Mouse (Mus musculus) megakaryocyte, embryonic 14.5 days (primary cell): ENCODE measurements around the gene Wdfy4. TPM values are rescaled to one million over a fixed set of nuclear protein-coding genes. Genes with fewer than 3 reads are reported as not detected.

Experiments
- H3K27me3 ChIP-seq: replicated peaks from 2 replicates; pipeline ENCODE3; 2012; ENCODE audit warnings: inconsistent platforms
- H3K36me3 ChIP-seq: replicated peaks from 2 replicates; pipeline ENCODE3; 2012; ENCODE audit warnings: low read length, inconsistent platforms, mixed read lengths
- H3K4me1 ChIP-seq: 2 replicates; pipeline ENCODE4 v1.6.1; 2012; ENCODE audit warnings: inconsistent platforms
- H3K4me3 ChIP-seq: replicated peaks from 2 replicates; pipeline ENCODE3; 2012; ENCODE audit warnings: moderate library complexity, mild to moderate bottlenecking, inconsistent platforms
- H3K9me3 ChIP-seq: 2 replicates; pipeline ENCODE4 v1.6.1; 2012; ENCODE audit warnings: inconsistent platforms
- FLI1 ChIP-seq: IDR thresholded peaks from 2 replicates; pipeline ENCODE4 v1.6.1; 2012; ENCODE audit warnings: low read length, inconsistent platforms, mixed read lengths
- GATA1 ChIP-seq: IDR thresholded peaks from 3 replicates; pipeline ENCODE4 v1.6.1; 2012; ENCODE audit warnings: mixed read lengths, low read length, inconsistent platforms, borderline replicate concordance
- polyA plus RNA-seq: library from polyadenylated mRNA; stranded (reverse); fragments of >175 nt; gene quantifications from 2 replicates; pipeline ENCODE4 v1.2.3, GENCODE M21; 2012; ENCODE audit warnings: low replicate concordance; ENCODE audit not compliant: insufficient read depth

The Wdfy4 gene
- polyA plus RNA-seq, result 4.5 and 6.3 TPM in 2 replicates

DNA sequence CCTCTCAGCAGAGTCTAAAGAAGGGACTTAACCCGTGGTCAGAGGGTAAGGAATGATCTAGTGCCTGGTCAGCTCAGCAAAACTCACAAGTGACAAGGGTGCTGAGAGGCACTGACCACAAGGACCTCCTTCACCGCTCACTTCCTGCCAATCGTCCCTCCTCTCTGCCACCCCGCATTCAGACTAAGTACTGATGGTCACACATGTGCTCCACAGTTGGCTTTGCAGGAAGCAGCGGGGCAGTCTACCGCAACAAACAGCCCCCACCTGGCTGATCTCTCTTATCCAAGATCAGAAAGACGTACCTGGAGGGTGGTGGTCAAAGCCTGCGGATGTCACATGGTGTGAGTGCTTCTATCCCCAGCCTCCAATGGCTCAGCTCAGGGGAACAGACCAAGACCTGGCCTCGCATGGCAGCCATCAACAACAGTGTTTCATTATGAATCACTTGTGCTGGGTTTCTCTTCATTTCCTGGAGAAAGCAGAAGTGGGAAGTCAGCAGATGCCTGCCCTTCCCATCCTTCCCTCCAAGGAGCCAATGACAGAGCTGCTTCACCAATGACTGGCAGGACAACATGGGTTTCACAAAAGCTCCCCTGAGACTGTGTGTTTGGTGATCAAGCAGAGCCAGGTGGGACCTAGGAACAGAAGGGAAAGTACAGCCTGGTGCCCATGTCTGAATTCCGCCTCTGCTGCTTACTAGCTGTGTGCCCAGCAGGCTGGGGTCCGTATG is at the start of gene Wdfy4:
Wdfy4 (minus strand) TSS at position 441 of the 733 bp plus-strand sequence.
- TF ChIP-seq FLI1 (no peak), GATA1 (no peak)
- H3K27me3 ChIP-seq, result no peaks in the 10 kb centered on the region
- peaks cover 39% of the 10 kb centered on the region for H3K4me1 ChIP-seq
- H3K4me3 ChIP-seq, result peak within 1 kb of the TSS; percentile 95
- H3K36me3 ChIP-seq, result peaks cover 20% of the 10 kb centered on the region
- H3K9me3 ChIP-seq, result no peaks in the 10 kb centered on the region

DNA sequence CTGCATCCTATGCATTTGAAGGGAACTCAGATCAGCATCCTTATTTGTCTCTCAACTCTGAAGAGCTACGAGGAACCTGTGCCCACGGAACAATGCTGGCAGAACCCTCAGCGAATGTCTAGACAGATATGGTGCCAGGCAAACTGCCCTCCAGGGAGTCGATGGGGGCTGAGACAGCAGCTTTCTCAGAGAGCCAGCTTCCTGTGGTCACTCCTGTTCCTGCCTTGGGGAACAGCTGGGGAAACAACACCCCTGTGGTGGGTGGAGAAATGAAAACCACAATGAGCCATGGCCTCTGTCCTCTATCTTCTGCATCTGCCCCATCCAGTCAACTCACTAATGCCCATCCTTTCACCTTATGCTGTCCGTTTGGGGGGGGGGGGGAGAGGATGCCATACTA is 46.7 kb upstream of the Wdfy4 start:
- peak overlapping the region; percentile 78 for H3K4me3 ChIP-seq
- H3K4me1 ChIP-seq, result peaks cover 69% of the 10 kb centered on the region
- TF ChIP-seq GATA1, result no peak
- 0 out of 2 replicates have a peak, but pooled peaks have one; percentile 18 for TF ChIP-seq FLI1
- no peaks in the 10 kb centered on the region for H3K9me3 ChIP-seq
- H3K36me3 ChIP-seq, result no peaks in the 10 kb centered on the region
- peaks cover 28% of the 10 kb centered on the region for H3K27me3 ChIP-seq

DNA sequence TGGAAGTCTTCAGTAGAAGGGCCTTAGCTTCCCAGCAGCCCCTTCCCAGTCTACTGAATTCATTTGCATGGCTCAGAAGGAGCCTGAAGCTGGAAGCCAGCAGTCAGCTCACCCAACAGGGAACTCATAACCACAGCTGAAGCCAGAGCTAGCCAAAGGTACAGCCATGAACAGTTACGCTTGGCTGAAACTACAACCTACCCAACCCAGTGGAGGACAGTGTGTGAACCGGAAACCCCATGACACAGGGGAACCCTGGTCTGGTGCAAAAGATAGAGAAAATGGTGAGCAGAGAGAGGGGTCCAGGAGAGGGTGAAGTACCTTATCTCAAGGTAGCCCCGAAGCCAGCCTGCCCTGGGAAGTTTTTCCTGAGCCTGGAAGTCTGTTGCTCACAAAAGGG is 46.0 kb upstream of the Wdfy4 start:
- H3K4me3 ChIP-seq, result peak overlapping the region; percentile 78
- TF ChIP-seq FLI1, result no peak
- TF ChIP-seq GATA1, result no peak
- H3K36me3 ChIP-seq, result no peaks in the 10 kb centered on the region

DNA sequence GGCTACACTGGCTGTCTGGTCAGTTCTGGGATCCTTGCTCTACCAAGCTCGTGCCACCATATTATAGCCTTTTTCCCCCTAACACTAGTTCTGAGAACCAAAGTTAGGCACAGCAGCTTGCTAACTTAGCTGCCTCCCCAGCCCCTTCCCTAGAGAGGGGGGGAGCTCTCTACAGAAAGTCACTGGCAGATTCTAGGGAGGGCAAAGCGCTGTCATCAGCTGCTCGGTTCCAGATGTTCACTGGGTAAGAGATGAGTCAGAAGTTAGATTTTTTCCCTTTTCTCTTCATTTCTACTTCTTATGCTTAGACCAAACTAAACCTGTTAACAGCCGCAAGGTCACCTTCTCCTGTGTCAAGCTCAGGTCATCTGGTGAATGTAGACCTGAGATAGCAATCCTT is 45.4 kb upstream of the Wdfy4 start:
- Histone ChIP-seq H3K4me1 (peaks cover 68% of the 10 kb centered on the region), H3K27me3 (peaks cover 36% of the 10 kb centered on the region), H3K4me3 (no peak overlapping the region), H3K9me3 (no peaks in the 10 kb centered on the region), H3K36me3 (no peaks in the 10 kb centered on the region)
- TF ChIP-seq FLI1 (no peak), GATA1 (no peak)

More for the DNA sequence above, 46.0 kb upstream of the Wdfy4 start:
- Histone ChIP-seq H3K4me1 (peaks cover 69% of the 10 kb centered on the region), H3K9me3 (no peaks in the 10 kb centered on the region), H3K27me3 (peaks cover 31% of the 10 kb centered on the region)

DNA sequence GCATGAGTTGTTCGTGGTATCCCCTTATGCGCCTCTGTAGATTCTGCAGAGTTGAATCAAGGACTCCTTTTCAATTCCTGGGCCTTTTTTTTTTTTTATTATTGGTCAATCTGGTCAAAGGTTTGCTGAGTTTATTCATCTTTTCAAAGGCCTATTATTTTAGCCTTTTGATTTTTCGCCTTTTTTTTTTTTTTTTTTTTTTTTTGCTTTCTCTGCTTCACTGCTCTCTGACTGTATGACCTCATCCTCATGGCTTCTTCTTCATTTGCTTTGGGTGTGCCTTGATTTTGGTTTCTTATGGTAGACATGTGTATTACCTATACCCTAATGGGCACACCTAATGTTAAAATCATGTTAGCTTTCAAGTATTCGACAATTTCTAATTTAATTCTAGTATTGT is 39.9 kb upstream of the Wdfy4 start:
- peaks cover 18% of the 10 kb centered on the region for H3K4me1 ChIP-seq
- no peak for TF ChIP-seq GATA1
- no peak for TF ChIP-seq FLI1
- no peak overlapping the region for H3K4me3 ChIP-seq
- H3K27me3 ChIP-seq, result peaks cover 28% of the 10 kb centered on the region
- no peaks in the 10 kb centered on the region for H3K9me3 ChIP-seq
- H3K36me3 ChIP-seq, result no peaks in the 10 kb centered on the region

DNA sequence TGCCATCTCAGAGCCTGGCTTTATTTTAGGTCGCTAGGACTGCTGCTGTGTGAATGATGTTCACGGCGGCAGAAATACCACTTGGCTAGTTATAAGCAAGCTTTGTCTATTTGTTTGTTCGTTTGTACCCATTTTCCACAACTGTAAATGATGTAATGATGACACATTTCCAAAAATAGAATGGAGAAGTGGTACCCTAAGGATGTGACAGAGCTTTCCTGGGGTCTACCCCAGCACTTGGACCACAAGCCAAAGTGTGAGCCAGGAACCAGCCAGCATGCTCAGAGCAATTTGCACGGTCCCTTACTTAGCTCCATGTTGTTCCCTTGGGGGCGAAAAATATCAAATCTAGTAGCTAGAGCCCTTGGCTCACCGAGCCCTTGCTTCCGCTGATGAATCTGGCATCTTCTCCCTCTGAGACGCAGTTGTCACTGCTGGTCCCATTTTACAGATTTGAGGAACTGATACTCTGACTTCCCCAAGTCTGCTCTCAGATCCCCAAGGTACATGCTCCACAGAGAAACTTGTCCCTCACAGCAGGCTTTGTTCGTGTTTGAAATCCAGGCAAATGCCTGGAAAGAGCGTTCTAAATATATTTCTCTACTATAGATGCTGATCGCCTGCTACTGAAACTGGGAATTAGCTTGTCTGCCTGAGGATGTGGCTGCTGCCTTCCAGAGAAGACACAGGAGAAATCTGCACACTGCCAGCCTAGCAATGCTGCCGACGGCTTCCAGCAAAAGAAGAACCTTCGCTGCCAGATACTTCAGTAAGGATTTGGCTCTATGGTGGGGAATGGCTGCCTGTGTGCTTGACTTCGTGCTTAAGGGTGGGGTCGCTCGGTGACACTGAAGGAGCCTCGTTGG is 31.3 kb upstream of the Wdfy4 start:
- H3K4me3 ChIP-seq, result peak overlapping the region; percentile 5
- peaks cover 34% of the 10 kb centered on the region for H3K4me1 ChIP-seq
- no peaks in the 10 kb centered on the region for H3K9me3 ChIP-seq
- no peaks in the 10 kb centered on the region for H3K36me3 ChIP-seq
- peaks cover 71% of the 10 kb centered on the region for H3K27me3 ChIP-seq
- TF ChIP-seq GATA1 (no peak), FLI1 (no peak)

DNA sequence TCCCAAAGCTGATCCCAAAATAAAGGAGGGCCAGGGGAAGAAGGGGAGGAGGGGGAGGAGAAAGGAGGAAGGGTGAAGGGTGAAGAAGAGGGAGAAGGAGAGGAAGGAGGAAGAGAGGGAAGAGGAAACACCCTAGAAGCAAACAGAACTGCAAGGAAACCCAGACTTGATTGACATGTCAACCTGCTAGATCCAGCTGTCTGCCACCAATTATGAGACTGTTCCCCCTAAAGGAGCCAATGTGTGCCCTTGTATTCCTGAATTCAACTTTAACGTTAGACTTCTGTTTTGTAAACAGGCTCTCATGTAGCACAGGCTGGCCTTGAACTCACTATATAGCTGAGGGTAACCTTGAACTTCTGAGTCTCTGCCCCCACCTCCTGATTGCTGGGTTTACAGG is 29.9 kb upstream of the Wdfy4 start:
- Histone ChIP-seq H3K4me1 (peaks cover 34% of the 10 kb centered on the region), H3K9me3 (no peaks in the 10 kb centered on the region), H3K27me3 (peaks cover 67% of the 10 kb centered on the region), H3K36me3 (no peaks in the 10 kb centered on the region), H3K4me3 (no peak overlapping the region)
- TF ChIP-seq GATA1 (no peak), FLI1 (no peak)

DNA sequence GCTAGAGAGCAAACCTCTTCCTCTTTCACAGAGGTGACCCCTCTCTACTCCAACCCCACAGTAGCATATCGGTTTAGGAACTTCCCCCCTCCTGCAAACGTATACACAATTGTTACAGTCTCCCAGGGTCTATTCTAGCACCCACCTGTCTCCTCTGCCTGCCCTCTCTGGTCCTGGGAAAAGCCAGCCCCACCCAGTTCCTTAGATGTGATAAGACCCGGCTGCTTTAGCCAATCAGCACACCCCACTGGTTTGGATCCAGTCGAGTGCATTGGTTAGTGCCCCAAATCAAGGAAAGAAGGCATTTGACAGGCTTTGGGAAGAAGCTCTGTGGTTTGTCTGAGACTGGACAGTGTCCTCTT is 29.4 kb upstream of the Wdfy4 start:
- peaks cover 36% of the 10 kb centered on the region for H3K4me1 ChIP-seq
- TF ChIP-seq FLI1 (no peak), GATA1 (no peak)

DNA sequence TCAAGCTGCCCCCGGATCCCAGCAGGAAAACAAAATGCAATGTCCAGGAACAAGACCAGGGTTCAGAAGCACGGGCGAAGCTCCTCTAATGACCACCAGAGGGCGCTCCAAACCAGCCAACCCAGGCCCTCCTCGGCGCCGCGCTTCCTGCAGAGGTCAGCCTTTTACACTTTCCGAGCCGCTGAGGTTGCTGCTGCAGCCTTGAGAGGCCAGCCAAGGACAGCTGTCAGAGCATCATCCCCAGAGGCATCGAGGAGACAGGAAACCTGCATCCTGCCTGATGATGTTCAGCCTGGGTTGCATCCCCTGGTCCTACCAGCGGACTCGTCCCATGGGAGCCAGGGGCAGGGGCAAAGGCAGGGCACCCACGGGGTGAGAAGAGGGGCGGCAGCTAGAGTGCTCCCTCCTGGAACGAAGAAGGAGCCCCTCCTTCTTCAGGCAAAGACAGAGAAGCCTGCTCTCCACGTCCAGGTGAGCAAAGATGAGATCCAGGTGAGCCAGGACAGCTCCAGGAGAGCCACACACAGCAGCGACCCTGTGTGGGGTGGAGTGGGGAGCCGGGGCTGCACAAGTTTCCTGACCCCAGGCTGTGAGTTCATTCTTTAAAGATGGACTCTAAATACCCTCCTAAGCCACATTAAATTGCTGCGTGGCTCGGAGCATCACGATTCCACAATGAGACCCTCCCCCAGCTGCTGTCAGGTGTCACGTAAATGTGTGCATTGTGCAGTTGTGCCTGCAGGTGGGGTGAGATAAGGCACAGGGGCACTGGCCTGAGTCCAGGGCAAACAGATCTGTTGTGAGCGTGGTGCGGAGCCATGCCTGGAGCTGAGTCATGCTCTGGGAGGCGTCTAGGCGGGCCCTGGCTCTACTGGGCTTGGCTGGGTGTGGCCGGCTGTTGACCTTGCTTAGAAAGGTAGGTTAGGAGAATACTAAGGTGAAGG is 28.8 kb upstream of the Wdfy4 start, which contains the start of gene Arhgap22:
Arhgap22 (plus strand) TSS at position 204 of the 944 bp plus-strand sequence.
- TF ChIP-seq GATA1 (no peak), FLI1 (no peak)
- Histone ChIP-seq H3K36me3 (no peaks in the 10 kb centered on the region), H3K27me3 (peaks cover 61% of the 10 kb centered on the region), H3K9me3 (no peaks in the 10 kb centered on the region), H3K4me1 (peaks cover 39% of the 10 kb centered on the region), H3K4me3 (peak within 1 kb of the TSS; percentile 86)

More for the DNA sequence above, 29.4 kb upstream of the Wdfy4 start:
- no peaks in the 10 kb centered on the region for H3K36me3 ChIP-seq
- H3K27me3 ChIP-seq, result peaks cover 63% of the 10 kb centered on the region
- peak overlapping the region; percentile 86 for H3K4me3 ChIP-seq
- no peaks in the 10 kb centered on the region for H3K9me3 ChIP-seq
